Mouse (Mus musculus): ENCODE results near the gene Gm2001.
"Not testable (repeated sequence)": the region's sequence is repeated elsewhere in the genome, so short reads cannot be mapped to it uniquely, and the experiment has no call there.

DNA sequence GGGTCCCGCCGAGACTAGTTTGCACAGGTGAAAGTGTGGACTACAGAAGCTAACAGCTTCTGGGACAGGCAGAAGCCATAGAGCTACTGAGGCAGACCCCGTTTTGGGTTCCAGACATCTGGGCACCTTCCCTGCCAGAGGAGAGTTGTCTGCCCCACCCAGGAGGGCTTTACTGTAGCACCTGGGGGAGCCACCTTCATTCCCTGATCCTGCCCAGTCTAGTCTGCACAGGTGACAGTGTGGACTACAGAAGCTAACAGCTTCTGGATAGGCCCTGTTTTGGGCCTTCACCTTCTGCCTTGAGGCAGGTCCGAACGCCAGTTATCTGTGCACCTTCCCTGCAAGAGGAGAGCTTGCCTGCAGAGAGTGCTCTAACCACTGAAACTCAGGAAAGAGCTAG is 44.2 kb downstream of the Gm2001 start:
- not testable (repeated sequence) for TF ChIP-seq CTCF (IDR thresholded peaks at IDR 0.05; ENCODE audit: low read depth, low read length); POLR2A (IDR thresholded peaks at IDR 0.05; ENCODE audit: extremely low read depth, insufficient read depth, low read length)

Measured in liver, adult 2 months (tissue).